Mouse (Mus musculus): ENCODE data around the gene Npw.

Gene Npw

DNA sequence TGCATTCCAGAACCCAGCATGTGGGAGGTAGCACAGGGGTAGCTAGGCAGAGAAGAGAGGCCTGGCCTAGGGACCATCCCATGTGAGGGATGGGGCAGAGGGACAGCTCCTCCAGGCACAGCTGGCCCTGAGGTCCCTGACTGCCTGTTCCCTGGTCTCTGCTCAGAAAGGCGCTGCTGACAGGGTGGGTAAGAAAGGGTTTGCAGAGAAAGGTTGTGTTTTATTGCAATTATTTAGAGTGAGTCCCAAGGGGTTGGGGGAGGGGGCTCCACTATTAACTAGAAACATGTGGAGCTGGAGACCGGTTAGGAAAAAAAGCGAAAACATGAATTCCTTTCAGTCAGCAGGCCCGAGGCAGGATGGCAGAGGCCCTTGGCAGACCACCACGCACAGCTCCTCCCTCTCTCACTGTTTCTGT lies 18.7 kb downstream of the Npw start:
- no peak for DNase-seq

DNA sequence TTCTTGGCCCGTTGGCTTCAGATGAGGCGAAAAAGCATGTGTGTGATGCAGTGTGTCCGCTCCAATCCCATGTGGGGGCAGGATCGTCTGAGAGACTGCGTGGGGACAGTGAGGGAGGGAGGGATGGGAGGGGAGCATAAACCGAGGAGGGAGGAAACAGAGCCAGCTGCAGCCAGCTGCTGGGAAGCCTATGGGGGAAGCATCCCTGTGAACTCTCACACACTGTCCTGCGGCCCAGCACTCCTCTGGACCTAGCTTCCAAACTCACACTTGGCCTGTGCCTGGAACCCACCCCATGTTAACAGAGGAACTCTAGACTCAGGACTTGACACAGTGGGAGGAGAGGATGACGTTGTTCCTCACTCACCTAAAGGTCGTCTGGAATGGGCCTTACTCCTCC lies 19.4 kb downstream of the Npw start:
- DNase-seq, result peak in 1 of 2 experiments; percentile 44

DNA sequence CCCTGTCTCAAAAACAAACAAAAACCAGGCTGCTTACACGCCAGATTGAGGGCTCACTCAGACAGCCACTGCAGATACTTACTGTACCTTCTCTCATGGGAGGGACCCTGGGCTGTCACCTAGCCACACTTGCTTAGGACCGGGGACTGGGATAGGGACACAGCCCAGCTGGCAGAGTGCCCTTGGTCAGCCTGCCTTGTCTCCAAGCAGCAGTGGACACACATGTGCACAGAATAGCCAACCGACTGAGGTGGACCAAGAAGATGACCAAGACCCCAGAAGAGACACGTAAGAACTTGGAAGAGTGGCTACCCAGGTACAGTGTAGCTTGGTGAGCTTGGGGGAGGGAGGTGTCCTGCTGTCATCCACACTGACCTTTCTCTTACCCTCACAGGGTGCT lies 20.0 kb downstream of the Npw start:
- DNase-seq, result no peak

DNA sequence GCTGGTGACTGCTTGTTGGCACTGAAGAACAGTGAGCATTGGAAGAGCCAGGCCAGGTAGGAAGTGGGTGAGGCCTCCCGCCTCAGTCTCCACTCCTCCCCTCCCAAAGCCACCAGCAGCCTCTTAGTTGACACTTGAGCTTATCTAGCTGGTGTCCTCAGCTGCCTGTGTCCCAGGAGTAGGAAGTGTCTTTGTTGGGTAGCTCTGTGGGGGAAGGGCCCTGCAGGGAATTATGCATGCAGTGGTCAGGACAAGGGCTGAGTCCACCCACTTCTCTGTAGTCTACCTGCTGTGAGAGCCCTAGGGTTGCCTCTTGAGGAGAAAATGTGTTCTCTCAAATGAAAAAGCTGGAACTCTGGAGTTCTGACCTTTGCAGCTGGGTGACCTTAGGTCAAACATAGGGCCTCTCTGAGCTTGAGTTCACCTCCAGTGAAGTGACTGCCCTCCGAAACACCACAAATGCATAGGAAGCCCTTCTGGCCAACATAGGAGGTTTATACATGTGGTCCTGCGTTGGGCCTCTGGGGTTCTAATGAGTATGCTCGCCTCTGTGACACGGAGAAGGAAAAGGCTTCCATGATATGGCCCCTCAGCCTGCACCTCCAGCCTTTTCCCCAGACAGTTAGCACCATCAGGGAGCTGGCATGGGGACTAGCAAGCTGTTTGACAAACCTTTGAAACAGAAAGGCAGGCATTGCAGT lies 21.3 kb downstream of the Npw start:
- no peak for DNase-seq

DNA sequence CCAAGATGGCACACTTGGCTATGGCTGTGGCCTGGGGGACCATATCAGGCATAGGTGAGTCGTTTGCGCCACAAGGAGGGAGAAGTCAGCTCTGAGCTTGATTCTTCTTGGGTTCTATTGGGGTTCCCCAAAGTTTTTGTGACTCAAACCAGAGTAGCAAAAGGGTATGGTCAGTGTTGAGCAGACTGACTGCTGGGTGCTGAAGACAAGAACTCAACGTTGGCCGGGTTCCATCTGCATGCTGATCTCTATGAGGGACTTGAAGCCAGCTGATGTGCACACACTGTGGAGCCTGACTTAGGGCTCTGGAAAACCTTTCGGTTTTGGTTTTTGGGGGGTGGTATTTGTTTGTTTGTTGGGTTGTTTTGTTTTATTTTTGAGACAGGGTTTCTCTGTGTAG lies 22.6 kb downstream of the Npw start:
- DNase-seq, result no peak

DNA sequence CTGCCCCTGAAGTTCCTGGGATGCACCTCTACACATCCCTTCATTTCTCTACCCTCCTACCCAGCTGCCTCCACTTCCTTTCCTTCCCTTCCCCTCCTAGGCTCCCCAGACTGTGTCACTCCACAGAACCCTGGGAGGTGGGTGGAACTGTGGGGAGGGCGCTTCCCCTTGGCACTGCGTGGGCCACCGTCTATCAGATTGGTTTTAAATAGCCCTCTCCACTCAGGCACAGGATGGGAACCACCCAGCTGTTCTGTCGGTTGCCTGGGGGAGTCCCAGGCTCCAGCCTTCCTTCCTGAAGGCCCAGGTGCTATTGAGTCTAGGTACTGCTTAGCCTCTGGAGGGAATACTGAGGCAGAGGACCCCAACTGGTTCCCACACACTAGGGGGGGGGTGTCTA lies 23.2 kb downstream of the Npw start:
- peak in 1 of 2 experiments; percentile 40 for DNase-seq

DNA sequence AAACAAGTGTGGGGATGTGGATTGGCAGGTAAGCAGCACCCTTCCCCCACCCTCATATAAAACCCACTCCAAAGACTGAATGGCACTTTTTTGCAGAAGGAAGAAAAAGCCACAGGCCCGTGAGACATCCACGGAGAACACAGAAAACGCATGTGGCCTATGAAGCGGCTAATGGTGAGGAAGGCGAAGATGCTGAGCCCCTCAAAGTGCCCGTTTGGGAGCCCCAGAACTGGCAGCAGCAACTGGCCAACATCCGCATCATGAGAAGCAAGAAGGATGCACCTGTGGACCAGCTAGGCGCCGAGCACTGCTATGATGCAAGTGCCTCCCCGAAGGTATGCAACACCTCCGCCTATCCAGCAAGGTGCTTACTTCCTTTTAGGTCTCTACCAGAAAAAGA lies 24.4 kb downstream of the Npw start:
- no peak for DNase-seq

DNA sequence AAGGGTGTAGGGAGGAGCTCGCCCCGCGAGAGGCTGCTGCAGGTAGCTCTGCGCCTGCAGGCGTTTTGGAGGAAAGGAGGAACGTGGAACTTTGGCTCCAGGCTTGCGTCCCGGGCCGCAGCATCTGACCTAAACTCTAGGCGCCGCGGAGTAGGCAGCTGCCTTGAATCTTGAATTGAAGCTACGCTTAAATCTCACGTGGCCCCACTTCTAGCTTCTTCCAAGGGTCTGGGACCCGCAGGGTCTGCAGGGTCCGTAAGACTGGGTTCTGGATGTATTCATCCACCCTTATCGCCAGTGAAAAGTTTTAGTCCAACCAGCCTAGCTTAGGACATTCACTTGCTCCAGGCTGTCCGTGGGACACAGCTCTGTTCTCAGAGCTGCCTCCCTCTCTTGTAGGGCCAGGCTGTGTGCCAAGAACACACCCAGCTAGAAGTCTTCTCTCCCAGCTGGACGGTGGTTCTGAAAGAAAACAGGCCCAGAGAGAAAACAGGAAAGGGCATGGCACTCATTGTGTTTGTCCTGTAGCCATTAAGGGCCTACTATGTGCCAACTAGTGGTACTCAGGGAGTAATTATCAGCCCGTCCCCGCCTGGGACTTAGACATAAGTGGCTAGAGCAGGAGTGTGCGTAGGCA lies 25.3 kb downstream of the Npw start:
- peak in 1 of 2 experiments; percentile 60 for DNase-seq

DNA sequence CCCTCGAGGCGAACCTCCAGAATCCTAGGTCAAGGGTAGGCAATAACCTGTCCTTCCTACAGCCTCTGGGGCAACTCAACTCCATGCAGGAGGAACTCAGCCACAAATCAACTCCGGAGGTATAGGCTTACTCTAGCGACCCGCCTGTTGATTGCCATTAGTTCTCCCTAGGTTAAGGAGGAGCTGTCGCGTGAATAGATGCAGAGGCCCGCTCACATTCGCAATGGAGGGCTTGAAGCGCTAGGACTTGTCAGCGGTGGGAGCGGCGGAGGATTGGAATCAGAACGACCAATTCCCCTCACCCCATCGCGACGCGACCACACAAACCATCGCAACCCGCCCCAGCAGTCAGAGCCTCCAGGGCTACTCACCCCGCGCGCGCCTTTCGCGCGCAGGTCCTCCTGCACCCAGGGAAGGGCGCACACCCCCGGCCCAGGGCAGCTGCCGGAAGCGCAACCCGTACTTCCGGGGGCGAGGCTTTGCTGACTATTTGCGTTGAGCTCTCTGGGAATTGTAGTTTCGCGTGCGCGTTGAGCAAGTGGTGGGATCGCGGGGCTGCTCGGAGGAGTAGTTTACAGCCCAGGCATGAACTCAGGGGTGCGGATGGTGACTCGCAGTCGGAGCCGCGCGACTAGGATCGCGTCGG lies 26.0 kb downstream of the Npw start, which contains the start of the genes Tsc2 and Nthl1:
Gene Tsc2, minus strand, starts transcription at position 464 of the 646 bp plus-strand sequence.
Gene Nthl1, plus strand, starts transcription at position 514 of the 646 bp plus-strand sequence.
- peak; percentile 67 to 80 for DNase-seq

DNA sequence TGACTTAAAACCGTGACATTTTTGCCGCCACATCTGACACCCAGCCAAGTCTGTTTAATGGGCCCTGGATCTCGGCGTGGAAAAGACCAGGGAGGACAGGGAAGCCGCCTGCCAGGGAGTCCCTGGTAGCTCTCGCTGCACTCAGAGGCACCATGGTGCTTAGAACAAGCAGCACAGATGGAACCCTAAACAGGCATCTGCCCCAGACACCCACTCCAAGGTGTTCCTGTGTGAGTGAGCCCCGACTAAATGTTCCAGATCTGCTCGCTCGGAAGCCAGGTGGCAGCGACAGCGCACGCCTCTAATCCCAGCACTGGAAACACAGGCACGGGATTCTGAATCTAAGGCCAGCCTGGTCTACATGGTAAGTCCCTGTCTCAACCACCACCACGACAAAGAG lies 28.2 kb downstream of the Npw start:
- DNase-seq, result no peak

DNA sequence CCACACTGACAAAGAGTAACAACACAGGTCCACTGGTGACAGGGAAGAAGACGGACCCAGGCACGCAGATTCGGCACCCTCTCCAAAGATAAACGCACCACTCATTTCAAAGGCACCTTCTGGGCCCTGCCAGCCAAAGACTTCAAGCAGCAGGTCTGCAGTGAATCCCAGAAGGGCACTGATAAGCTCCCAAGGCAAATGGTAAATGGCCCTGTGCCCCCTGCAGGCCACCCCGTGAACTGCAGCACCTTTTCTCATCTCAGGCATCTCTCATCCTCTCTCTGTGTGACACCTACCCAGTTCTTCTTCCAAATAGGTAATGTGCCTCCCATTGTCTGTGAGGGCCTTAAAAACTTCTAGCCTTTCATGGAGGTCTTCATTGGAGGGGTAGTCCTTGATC lies 29.6 kb downstream of the Npw start:
- peak in 1 of 2 experiments; percentile 82 for DNase-seq

DNA sequence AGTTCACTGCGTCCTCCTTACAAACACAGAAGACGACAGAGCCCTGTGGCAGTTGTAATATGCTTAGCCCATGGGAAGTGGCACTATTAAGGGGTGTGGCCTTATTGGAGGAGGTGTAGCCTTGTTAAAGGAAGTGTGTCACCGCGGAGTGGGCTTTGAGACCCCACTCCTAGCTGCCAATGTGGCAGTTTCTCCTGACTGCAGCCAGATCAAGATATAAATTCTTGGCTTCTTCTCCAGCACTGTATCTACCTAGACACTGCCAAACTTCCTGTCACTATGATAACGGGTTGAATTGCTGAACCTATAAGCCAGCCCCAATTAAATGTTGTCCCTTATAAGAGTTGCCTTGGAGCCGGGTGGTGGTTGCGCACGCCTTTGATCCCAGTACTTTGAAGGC lies 32.8 kb downstream of the Npw start:
- DNase-seq, result no peak

DNA sequence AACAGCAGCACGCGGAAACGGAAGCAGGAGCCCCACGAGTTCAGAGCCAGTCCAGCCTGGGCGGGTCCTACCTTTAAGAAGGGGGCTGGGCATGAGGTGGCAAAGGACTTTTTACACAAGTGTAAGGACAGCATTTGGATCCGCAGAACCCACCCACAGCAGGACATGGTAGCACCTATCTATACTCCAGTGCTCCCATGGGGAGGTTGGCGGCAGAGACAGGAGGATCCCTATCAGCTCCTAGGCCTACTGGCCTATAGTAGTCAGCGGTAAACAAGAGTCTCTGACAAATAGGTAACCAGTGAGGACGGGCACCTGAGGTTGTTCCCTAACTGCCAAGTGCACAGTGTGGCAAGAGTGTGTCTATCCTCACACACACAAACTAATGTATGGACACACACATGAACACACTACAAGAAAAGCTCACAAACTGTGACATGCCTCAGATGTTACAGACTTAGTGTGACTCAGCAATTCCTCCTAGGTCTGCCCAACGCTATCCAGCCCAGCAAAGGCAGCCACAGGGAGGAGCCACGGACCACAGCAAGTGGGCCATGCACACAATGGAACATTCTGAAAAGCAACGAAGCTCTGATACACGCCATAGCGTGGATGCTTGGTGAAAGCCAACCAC lies 40.6 kb downstream of the Npw start:
- no peak for DNase-seq

DNA sequence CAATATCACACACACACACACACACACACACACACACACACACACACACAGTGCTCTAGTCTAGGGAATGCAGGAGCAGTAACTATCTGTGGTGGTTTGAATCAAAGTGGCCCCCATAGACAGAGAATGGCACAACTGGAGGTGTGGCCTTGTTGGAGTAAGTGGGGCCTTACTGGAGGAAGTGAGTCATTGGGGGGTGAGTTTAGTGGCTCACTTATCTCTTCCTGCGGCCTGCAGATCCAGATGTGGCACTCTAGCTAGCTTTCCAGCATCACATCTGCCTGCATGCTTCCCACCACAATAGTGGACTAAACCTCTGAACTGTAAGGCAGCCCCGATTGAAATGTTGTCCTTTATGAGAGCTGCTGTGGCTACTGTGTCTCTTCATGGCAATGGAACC lies 47.5 kb downstream of the Npw start:
- DNase-seq, result no peak

DNA sequence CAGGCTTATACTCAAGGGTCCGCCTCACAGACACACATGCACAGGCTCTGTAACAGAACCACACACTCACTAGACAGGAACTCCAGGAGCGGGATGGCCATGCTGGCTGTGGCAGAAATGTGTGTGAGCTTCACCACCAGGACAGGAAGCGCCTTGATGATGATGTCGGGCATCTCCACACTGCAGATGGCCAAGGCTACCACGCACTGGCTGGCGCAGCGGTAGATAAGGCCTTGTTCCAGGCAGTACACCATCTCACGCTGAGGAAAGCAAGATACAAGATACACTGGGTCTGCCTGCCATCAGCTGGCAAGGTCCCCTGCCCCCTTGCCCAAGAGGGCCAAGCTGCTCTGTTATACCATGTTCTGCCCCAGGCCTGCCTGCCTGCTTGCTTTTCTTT lies 49.4 kb downstream of the Npw start:
- DNase-seq, result no peak

DNA sequence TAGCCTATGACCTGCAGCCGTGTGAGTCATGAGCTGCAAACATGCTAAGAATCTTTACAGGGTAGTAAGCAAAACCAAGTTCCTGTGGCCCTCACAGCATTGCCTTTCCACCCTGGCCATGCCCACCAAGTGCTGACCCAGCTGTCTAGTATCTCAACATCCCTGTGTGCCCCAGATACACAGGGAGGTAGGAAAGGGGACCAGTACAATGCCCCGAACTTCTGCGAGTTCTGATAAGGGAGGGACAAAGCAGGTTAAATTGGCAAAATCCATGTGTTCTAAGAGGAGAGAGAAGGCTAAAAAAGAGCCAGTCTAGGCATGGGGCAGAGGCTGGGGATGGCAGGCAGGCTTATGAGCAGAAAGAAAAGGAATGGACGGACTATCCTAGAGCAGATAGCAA lies 49.9 kb downstream of the Npw start:
- no peak for DNase-seq

All from kidney, adult 8-10 months (tissue).